Mouse (Mus musculus) layer of hippocampus, postnatal 25 days (tissue): ENCODE results near the gene Ppp1r1a. TPM values are rescaled to one million over a fixed set of nuclear protein-coding genes. Genes with fewer than 3 reads are reported as not detected.

Experiments
- total RNA-seq, 2 experiments: library from RNA; stranded (reverse); gene quantifications; 2 replicates each; pipeline ENCODE4 v1.2.3; 2021

Ppp1r1a gene
- total RNA-seq, 2 experiments from 2014 or later = 131 to 135 TPM

Other genes with a start within 250 kb of the Ppp1r1a start
- gene Gpr84, start 227.4 kb downstream of the Ppp1r1a start, total RNA-seq = 1 to 10 TPM in 1 of 2 experiments, under 1 TPM in 1; 0.66 to 1.1 TPM
- gene Zfp385a, start 197.9 kb downstream of the Ppp1r1a start, total RNA-seq = 10 to 100 TPM; 40.7 to 45.0 TPM
- gene Itga5, start 171.2 kb downstream of the Ppp1r1a start, total RNA-seq = 1 to 10 TPM; 1.4 to 2.4 TPM
- not detected for gene Gtsf1, start 107.5 kb downstream of the Ppp1r1a start, total RNA-seq
- gene Gtsf2, start 89.5 kb downstream of the Ppp1r1a start, total RNA-seq = not detected
- gene Nckap1l, start 84.2 kb downstream of the Ppp1r1a start, total RNA-seq = 1 to 10 TPM; 7.9 to 8.2 TPM
- 10 to 100 TPM; 89.8 to 96.1 TPM for gene Pde1b, start 35.0 kb downstream of the Ppp1r1a start, total RNA-seq
- 1 to 10 TPM; 1.7 to 2.6 TPM for gene Glycam1, start 27.1 kb upstream of the Ppp1r1a start, total RNA-seq
- gene Mucl1, start 217.5 kb upstream of the Ppp1r1a start, total RNA-seq = not detected